Mouse (Mus musculus): ENCODE measurements at regions not wholly inside any gene's neighbourhood (a gene's known extent, or its start where the extent isn't known, plus 50 kb on each side); places are given as distances from the start of the nearest gene placed in this dataset.

- 87% methylated on average over 4 of the region's 4 CpGs for WGBS
These were observed 547.9 kb upstream of the Lrrc6 start for GRCm38 (mm10) chr15:67048621-67049020.

GRCm38 (mm10) chr15:67048148-67048547, 547.4 kb upstream of the Lrrc6 start:
- 92% methylated on average over 5 of the region's 5 CpGs for WGBS
- Histone ChIP-seq H3K27ac (replicated peaks) (no peak overlapping the region), H3K9me3 (no peaks in the 10 kb centered on the region), H3K36me3 (replicated peaks) (no peaks in the 10 kb centered on the region), H3K4me3 (no peak overlapping the region), H3K27me3 (replicated peaks; ENCODE audit: low read depth, poor library complexity, severe bottlenecking) (no peaks in the 10 kb centered on the region), H3K4me1 (peaks cover 18% of the 10 kb centered on the region)
- DNase-seq (ENCODE audit: low spot score): no peak

More at GRCm38 (mm10) chr15:67048621-67049020, 547.9 kb upstream of the Lrrc6 start:
- peaks cover 18% of the 10 kb centered on the region for H3K4me1 ChIP-seq
- no peak for DNase-seq (ENCODE audit: low spot score)
- no peak overlapping the region for H3K4me3 ChIP-seq
- H3K27me3 ChIP-seq (replicated peaks; ENCODE audit: low read depth, poor library complexity, severe bottlenecking): no peaks in the 10 kb centered on the region
- no peaks in the 10 kb centered on the region for H3K36me3 ChIP-seq (replicated peaks)
- H3K9me3 ChIP-seq: no peaks in the 10 kb centered on the region
- H3K27ac ChIP-seq (replicated peaks): no peak overlapping the region

- WGBS: 77% methylated on average over 12 of the region's 12 CpGs
These were observed 545.5 kb upstream of the Lrrc6 start for GRCm38 (mm10) chr15:67045920-67046804.

GRCm38 (mm10) chr15:67045329-67045728, 544.6 kb upstream of the Lrrc6 start:
- Histone ChIP-seq H3K4me3 (no peak overlapping the region), H3K9me3 (no peaks in the 10 kb centered on the region), H3K4me1 (peaks cover 21% of the 10 kb centered on the region), H3K27ac (replicated peaks) (no peak overlapping the region), H3K36me3 (replicated peaks) (no peaks in the 10 kb centered on the region), H3K27me3 (replicated peaks; ENCODE audit: low read depth, poor library complexity, severe bottlenecking) (no peaks in the 10 kb centered on the region)
- WGBS: 37% methylated on average over 3 of the region's 3 CpGs
- no peak for DNase-seq (ENCODE audit: low spot score)

More at GRCm38 (mm10) chr15:67045920-67046804, 545.5 kb upstream of the Lrrc6 start:
- H3K27ac ChIP-seq (replicated peaks): 0 out of 2 replicates have a peak overlapping the region, but pooled peaks have one; percentile 7
- H3K27me3 ChIP-seq (replicated peaks; ENCODE audit: low read depth, poor library complexity, severe bottlenecking): no peaks in the 10 kb centered on the region
- no peaks in the 10 kb centered on the region for H3K9me3 ChIP-seq
- DNase-seq (ENCODE audit: low spot score): no peak
- peaks cover 18% of the 10 kb centered on the region for H3K4me1 ChIP-seq
- H3K36me3 ChIP-seq (replicated peaks): no peaks in the 10 kb centered on the region
- no peak overlapping the region for H3K4me3 ChIP-seq

GRCm38 (mm10) chr15:67044806-67045205, 544.1 kb upstream of the Lrrc6 start:
- H3K27me3 ChIP-seq (replicated peaks; ENCODE audit: low read depth, poor library complexity, severe bottlenecking): no peaks in the 10 kb centered on the region
- peaks cover 26% of the 10 kb centered on the region for H3K4me1 ChIP-seq
- no peak for DNase-seq (ENCODE audit: low spot score)
- H3K36me3 ChIP-seq (replicated peaks): no peaks in the 10 kb centered on the region
- no peak overlapping the region for H3K4me3 ChIP-seq
- 87% methylated on average over 4 of the region's 4 CpGs for WGBS
- no peaks in the 10 kb centered on the region for H3K9me3 ChIP-seq
- no peak overlapping the region for H3K27ac ChIP-seq (replicated peaks)

GRCm38 (mm10) chr15:67042131-67042530, 541.4 kb upstream of the Lrrc6 start:
- H3K4me3 ChIP-seq: no peak overlapping the region
- H3K4me1 ChIP-seq: peaks cover 37% of the 10 kb centered on the region
- WGBS: 83% methylated on average over 2 of the region's 2 CpGs
- H3K27me3 ChIP-seq (replicated peaks; ENCODE audit: low read depth, poor library complexity, severe bottlenecking): no peaks in the 10 kb centered on the region
- H3K27ac ChIP-seq (replicated peaks): no peak overlapping the region
- H3K36me3 ChIP-seq (replicated peaks): no peaks in the 10 kb centered on the region
- no peaks in the 10 kb centered on the region for H3K9me3 ChIP-seq
- DNase-seq (ENCODE audit: low spot score): no peak

GRCm38 (mm10) chr15:67040229-67040628, 539.5 kb upstream of the Lrrc6 start:
- no peak overlapping the region for H3K27ac ChIP-seq (replicated peaks)
- peak overlapping the region; percentile 58 for H3K4me3 ChIP-seq
- no peaks in the 10 kb centered on the region for H3K36me3 ChIP-seq (replicated peaks)
- peaks cover 23% of the 10 kb centered on the region for H3K4me1 ChIP-seq
- no peaks in the 10 kb centered on the region for H3K27me3 ChIP-seq (replicated peaks; ENCODE audit: low read depth, poor library complexity, severe bottlenecking)
- peak; percentile 14 for DNase-seq (ENCODE audit: low spot score)
- no peaks in the 10 kb centered on the region for H3K9me3 ChIP-seq
- WGBS: 48% methylated on average over 12 of the region's 12 CpGs

GRCm38 (mm10) chr15:67039421-67039907, 538.8 kb upstream of the Lrrc6 start:
- no peaks in the 10 kb centered on the region for H3K36me3 ChIP-seq (replicated peaks)
- DNase-seq (ENCODE audit: low spot score): peak; percentile 72
- peak overlapping the region; percentile 58 for H3K4me3 ChIP-seq
- 5% methylated on average over 16 of the region's 16 CpGs for WGBS
- no peaks in the 10 kb centered on the region for H3K9me3 ChIP-seq
- no peaks in the 10 kb centered on the region for H3K27me3 ChIP-seq (replicated peaks; ENCODE audit: low read depth, poor library complexity, severe bottlenecking)
- peak overlapping the region; percentile 78 for H3K27ac ChIP-seq (replicated peaks)
- H3K4me1 ChIP-seq: peaks cover 19% of the 10 kb centered on the region

- 78% methylated on average over 4 of the region's 4 CpGs for WGBS
- Histone ChIP-seq H3K9me3 (no peaks in the 10 kb centered on the region), H3K27ac (replicated peaks) (no peak overlapping the region), H3K4me3 (no peak overlapping the region), H3K36me3 (replicated peaks) (no peaks in the 10 kb centered on the region), H3K4me1 (peaks cover 19% of the 10 kb centered on the region), H3K27me3 (replicated peaks; ENCODE audit: low read depth, poor library complexity, severe bottlenecking) (no peaks in the 10 kb centered on the region)
- no peak for DNase-seq (ENCODE audit: low spot score)
These were observed 536.9 kb upstream of the Lrrc6 start for GRCm38 (mm10) chr15:67037647-67038046.

GRCm38 (mm10) chr15:67036341-67036740, 535.6 kb upstream of the Lrrc6 start:
- Histone ChIP-seq H3K27me3 (replicated peaks; ENCODE audit: low read depth, poor library complexity, severe bottlenecking) (no peaks in the 10 kb centered on the region), H3K9me3 (no peaks in the 10 kb centered on the region), H3K4me3 (no peak overlapping the region), H3K27ac (replicated peaks) (no peak overlapping the region), H3K4me1 (peaks cover 19% of the 10 kb centered on the region), H3K36me3 (replicated peaks) (no peaks in the 10 kb centered on the region)
- DNase-seq (ENCODE audit: low spot score): no peak
- 72% methylated on average over 2 of the region's 2 CpGs for WGBS

GRCm38 (mm10) chr15:67033936-67034335, 533.2 kb upstream of the Lrrc6 start:
- Histone ChIP-seq H3K36me3 (replicated peaks) (no peaks in the 10 kb centered on the region), H3K4me1 (peaks cover 3% of the 10 kb centered on the region), H3K27ac (replicated peaks) (no peak overlapping the region), H3K9me3 (no peaks in the 10 kb centered on the region), H3K27me3 (replicated peaks; ENCODE audit: low read depth, poor library complexity, severe bottlenecking) (no peaks in the 10 kb centered on the region), H3K4me3 (no peak overlapping the region)
- 87% methylated on average over 2 of the region's 2 CpGs for WGBS
- no peak for DNase-seq (ENCODE audit: low spot score)

GRCm38 (mm10) chr15:67031866-67032526, 531.3 kb upstream of the Lrrc6 start:
- H3K36me3 ChIP-seq (replicated peaks): no peaks in the 10 kb centered on the region
- DNase-seq (ENCODE audit: low spot score): no peak
- H3K4me3 ChIP-seq: no peak overlapping the region
- H3K27me3 ChIP-seq (replicated peaks; ENCODE audit: low read depth, poor library complexity, severe bottlenecking): no peaks in the 10 kb centered on the region
- WGBS: 89% methylated on average over 11 of the region's 11 CpGs
- H3K9me3 ChIP-seq: no peaks in the 10 kb centered on the region
- H3K27ac ChIP-seq (replicated peaks): no peak overlapping the region
- H3K4me1 ChIP-seq: no peaks in the 10 kb centered on the region
